Mouse (Mus musculus) stomach, embryonic 14.5 days (tissue): ENCODE measurements around the gene Lingo2. TPM values are rescaled to one million over a fixed set of nuclear protein-coding genes. Genes with fewer than 3 reads are reported as not detected.

Source experiments
- ATAC-seq: fragments of 200-750 bp; cut with Nextera tagmentation; 2 replicates; pipeline ENCODE4 v1.8.0; 2017; ENCODE audit warnings: low read depth, moderate TSS enrichment; ENCODE audit not compliant: insufficient number of reproducible peaks, insufficient read depth, low FRiP score
- H3K27ac ChIP-seq: fragments of 300-500 bp; sonication (generic); 2 replicates; pipeline ENCODE4 v1.5.1; 2014; ENCODE audit warnings: mild to moderate bottlenecking, low read length, moderate library complexity, mixed read lengths
- H3K27me3 ChIP-seq: fragments of 300-500 bp; sonication (generic); 2 replicates; pipeline ENCODE4 v1.6.1; 2014; ENCODE audit warnings: low read length, control low read depth, mixed read lengths; ENCODE audit not compliant: control insufficient read depth, insufficient read depth
- H3K36me3 ChIP-seq: fragments of 300-500 bp; sonication (generic); 2 replicates; pipeline ENCODE4 v1.6.1; 2014; ENCODE audit warnings: mild to moderate bottlenecking, control low read depth, low read length, moderate library complexity, mixed read lengths; ENCODE audit not compliant: control insufficient read depth, insufficient read depth
- H3K4me1 ChIP-seq: fragments of 300-500 bp; sonication (generic); 2 replicates; pipeline ENCODE4 v1.6.1; 2014; ENCODE audit warnings: low read length, control low read depth, mixed read lengths; ENCODE audit not compliant: control insufficient read depth, insufficient read depth
- H3K4me2 ChIP-seq: fragments of 300-500 bp; sonication (generic); replicated peaks from 2 replicates; pipeline ENCODE4 v1.6.1; 2014; ENCODE audit warnings: low read depth, low read length, control low read depth
- H3K4me3 ChIP-seq: fragments of 300-500 bp; sonication (generic); 2 replicates; pipeline ENCODE4 v1.5.1; 2014; ENCODE audit warnings: low read depth, low read length, control low read depth
- H3K9ac ChIP-seq: fragments of 300-500 bp; sonication (generic); replicated peaks from 2 replicates; pipeline ENCODE4 v1.6.1; 2014; ENCODE audit warnings: low read depth, mild to moderate bottlenecking, control low read depth, low read length, moderate library complexity, mixed read lengths
- H3K9me3 ChIP-seq: fragments of 300-500 bp; sonication (generic); 2 replicates; pipeline ENCODE4 v1.6.1; 2016; ENCODE audit warnings: low read depth, low read length, control low read depth; ENCODE audit not compliant: control insufficient read depth
- WGBS: fragments of 180-500 bp; shearing (Covaris S2); extraction: QIAGEN DNeasy Blood & Tissue Kit; methylation state at CpG from one replicate; pipeline ENCODE4 v1.1.7; 2014; 5-methylcytosine and 5-hydroxymethylcytosine counted together
- polyA plus RNA-seq: library from polyadenylated mRNA; unstranded; fragments of >200 nt; fragmentation: Nextera tagmentation; extraction: Ambion mirVana; gene quantifications from 2 replicates; pipeline ENCODE4 v1.2.1, GENCODE M21; 2014

The Lingo2 gene
- polyA plus RNA-seq, 1 experiment from 2014 or later: 2.0 TPM

GRCm38 (mm10) chr4:36647753-36648152 is 303.8 kb downstream of the Lingo2 start:
- H3K9me3 ChIP-seq: no peaks in the 10 kb centered on the region
- no peak overlapping the region for H3K4me3 ChIP-seq
- H3K27ac ChIP-seq: no peak overlapping the region
- no peak for ATAC-seq
- H3K9ac ChIP-seq: no peak overlapping the region
- no peaks in the 10 kb centered on the region for H3K27me3 ChIP-seq
- H3K4me2 ChIP-seq: no peak overlapping the region
- no peaks in the 10 kb centered on the region for H3K4me1 ChIP-seq
- H3K36me3 ChIP-seq: no peaks in the 10 kb centered on the region

GRCm38 (mm10) chr4:36635666-36636065 is 315.9 kb downstream of the Lingo2 start:
- no peaks in the 10 kb centered on the region for H3K36me3 ChIP-seq
- H3K4me3 ChIP-seq: no peak overlapping the region
- no peak for ATAC-seq
- no peak overlapping the region for H3K9ac ChIP-seq
- H3K4me2 ChIP-seq: no peak overlapping the region
- 83% methylated on average over 2 of the region's 2 CpGs for WGBS
- no peak overlapping the region for H3K27ac ChIP-seq
- no peaks in the 10 kb centered on the region for H3K9me3 ChIP-seq
- no peaks in the 10 kb centered on the region for H3K4me1 ChIP-seq
- H3K27me3 ChIP-seq: no peaks in the 10 kb centered on the region

GRCm38 (mm10) chr4:36576801-36577200 is 374.7 kb downstream of the Lingo2 start:
- no peak for ATAC-seq
- Histone ChIP-seq H3K4me2 (no peak overlapping the region), H3K27ac (no peak overlapping the region), H3K9ac (no peak overlapping the region), H3K4me3 (no peak overlapping the region), H3K9me3 (no peaks in the 10 kb centered on the region), H3K36me3 (no peaks in the 10 kb centered on the region), H3K27me3 (no peaks in the 10 kb centered on the region), H3K4me1 (no peaks in the 10 kb centered on the region)
- WGBS: 78% methylated on average over 5 of the region's 5 CpGs

- H3K27me3 ChIP-seq: no peaks in the 10 kb centered on the region
- H3K4me3 ChIP-seq: no peak overlapping the region
- H3K4me1 ChIP-seq: no peaks in the 10 kb centered on the region
- no peaks in the 10 kb centered on the region for H3K9me3 ChIP-seq
- H3K27ac ChIP-seq: no peak overlapping the region
- H3K9ac ChIP-seq: no peak overlapping the region
- H3K4me2 ChIP-seq: no peak overlapping the region
- no peaks in the 10 kb centered on the region for H3K36me3 ChIP-seq
- WGBS: 81% methylated on average over 3 of the region's 3 CpGs
- no peak for ATAC-seq
Observed at GRCm38 (mm10) chr4:36576256-36576655, 375.3 kb downstream of the Lingo2 start.

- H3K4me1 ChIP-seq: no peaks in the 10 kb centered on the region
- H3K4me2 ChIP-seq: no peak overlapping the region
- no peak overlapping the region for H3K27ac ChIP-seq
- no peak for ATAC-seq
- no peaks in the 10 kb centered on the region for H3K27me3 ChIP-seq
- no peak overlapping the region for H3K4me3 ChIP-seq
- 79% methylated on average over 1 of the region's 1 CpGs for WGBS
- H3K9me3 ChIP-seq: no peaks in the 10 kb centered on the region
- H3K9ac ChIP-seq: no peak overlapping the region
- no peaks in the 10 kb centered on the region for H3K36me3 ChIP-seq
Observed at GRCm38 (mm10) chr4:36566544-36566943, 385.0 kb downstream of the Lingo2 start.

- ATAC-seq: no peak
- H3K4me1 ChIP-seq: no peaks in the 10 kb centered on the region
- no peaks in the 10 kb centered on the region for H3K27me3 ChIP-seq
- no peaks in the 10 kb centered on the region for H3K9me3 ChIP-seq
- H3K9ac ChIP-seq: no peak overlapping the region
- H3K36me3 ChIP-seq: no peaks in the 10 kb centered on the region
- 55% methylated on average over 1 of the region's 1 CpGs for WGBS
- H3K27ac ChIP-seq: no peak overlapping the region
- H3K4me2 ChIP-seq: no peak overlapping the region
- H3K4me3 ChIP-seq: no peak overlapping the region
Observed at GRCm38 (mm10) chr4:36560997-36561396, 390.6 kb downstream of the Lingo2 start.

- Histone ChIP-seq H3K27ac (no peak overlapping the region), H3K36me3 (no peaks in the 10 kb centered on the region), H3K9ac (no peak overlapping the region), H3K4me1 (no peaks in the 10 kb centered on the region), H3K9me3 (no peaks in the 10 kb centered on the region), H3K4me3 (no peak overlapping the region), H3K27me3 (no peaks in the 10 kb centered on the region), H3K4me2 (no peak overlapping the region)
- ATAC-seq: no peak
- WGBS: 54% methylated on average over 2 of the region's 2 CpGs
Observed at GRCm38 (mm10) chr4:36540664-36541360, 410.7 kb downstream of the Lingo2 start.

- no peaks in the 10 kb centered on the region for H3K36me3 ChIP-seq
- H3K4me3 ChIP-seq: no peak overlapping the region
- no peaks in the 10 kb centered on the region for H3K4me1 ChIP-seq
- H3K4me2 ChIP-seq: no peak overlapping the region
- no peak for ATAC-seq
- no peaks in the 10 kb centered on the region for H3K9me3 ChIP-seq
- no peaks in the 10 kb centered on the region for H3K27me3 ChIP-seq
- WGBS: 78% methylated on average over 2 of the region's 2 CpGs
- no peak overlapping the region for H3K27ac ChIP-seq
- no peak overlapping the region for H3K9ac ChIP-seq
Observed at GRCm38 (mm10) chr4:36533895-36534294, 417.7 kb downstream of the Lingo2 start.

- 56% methylated on average over 1 of the region's 1 CpGs for WGBS
Observed at GRCm38 (mm10) chr4:36490255-36490654, 461.3 kb downstream of the Lingo2 start.

More at GRCm38 (mm10) chr4:36490255-36490654, 461.3 kb downstream of the Lingo2 start:
- Histone ChIP-seq H3K4me3 (no peak overlapping the region), H3K9ac (no peak overlapping the region), H3K36me3 (no peaks in the 10 kb centered on the region), H3K4me1 (no peaks in the 10 kb centered on the region), H3K27me3 (no peaks in the 10 kb centered on the region), H3K27ac (no peak overlapping the region), H3K9me3 (no peaks in the 10 kb centered on the region), H3K4me2 (no peak overlapping the region)
- no peak for ATAC-seq
